Mouse (Mus musculus) hindbrain, embryonic 15.5 days (tissue): ENCODE data around the gene Mmrn2. TPM values are rescaled to one million over a fixed set of nuclear protein-coding genes. Genes with fewer than 3 reads are reported as not detected.
"Not testable (repeated sequence)": the region's sequence is repeated elsewhere in the genome, so short reads cannot be mapped to it uniquely, and the experiment has no call there.

Source experiments
- ATAC-seq: fragments of 200-750 bp; cut with Nextera tagmentation; 2 replicates; pipeline ENCODE4 v1.8.0; 2017; ENCODE audit warnings: low read depth, moderate number of reproducible peaks, moderate TSS enrichment; ENCODE audit not compliant: low FRiP score
- H3K27ac ChIP-seq: fragments of 300-500 bp; sonication (generic); replicated peaks from 2 replicates; pipeline ENCODE4 v1.5.1; 2015; ENCODE audit warnings: mild to moderate bottlenecking, inconsistent platforms
- H3K27me3 ChIP-seq: fragments of 300-500 bp; sonication (generic); 2 replicates; pipeline ENCODE4 v1.6.1; 2015; ENCODE audit warnings: control low read depth, inconsistent platforms
- H3K36me3 ChIP-seq: fragments of 300-500 bp; sonication (generic); 2 replicates; pipeline ENCODE4 v1.6.1; 2015; ENCODE audit warnings: control low read depth, inconsistent platforms
- H3K4me1 ChIP-seq: fragments of 300-500 bp; sonication (generic); replicated peaks from 2 replicates; pipeline ENCODE4 v1.6.1; 2015; ENCODE audit warnings: control low read depth, inconsistent platforms
- H3K4me2 ChIP-seq: fragments of 300-500 bp; sonication (generic); 2 replicates; pipeline ENCODE4 v1.6.1; 2015; ENCODE audit warnings: moderate library complexity, mild to moderate bottlenecking, inconsistent platforms
- H3K4me3 ChIP-seq: fragments of 300-500 bp; sonication (generic); 2 replicates; pipeline ENCODE4 v1.5.1; 2015; ENCODE audit warnings: mild to moderate bottlenecking, inconsistent platforms
- H3K9ac ChIP-seq: fragments of 300-500 bp; sonication (generic); 2 replicates; pipeline ENCODE4 v1.6.1; 2015; ENCODE audit warnings: inconsistent platforms
- H3K9me3 ChIP-seq: fragments of 300-500 bp; sonication (generic); 2 replicates; pipeline ENCODE4 v1.6.1; 2016; ENCODE audit warnings: control low read depth, inconsistent platforms
- WGBS: fragments of 180-500 bp; shearing (Covaris S2); methylation state at CpG from one replicate; pipeline ENCODE4 v1.1.7; 2015; 5-methylcytosine and 5-hydroxymethylcytosine counted together
- polyA plus RNA-seq: library from polyadenylated mRNA; unstranded; fragments of >200 nt; fragmentation: Nextera tagmentation; extraction: Ambion mirVana; gene quantifications from 2 replicates; pipeline ENCODE4 v1.2.1, GENCODE M21; 2015

The Mmrn2 gene
- polyA plus RNA-seq, 1 experiment from 2014 or later: 5.3 TPM

DNA sequence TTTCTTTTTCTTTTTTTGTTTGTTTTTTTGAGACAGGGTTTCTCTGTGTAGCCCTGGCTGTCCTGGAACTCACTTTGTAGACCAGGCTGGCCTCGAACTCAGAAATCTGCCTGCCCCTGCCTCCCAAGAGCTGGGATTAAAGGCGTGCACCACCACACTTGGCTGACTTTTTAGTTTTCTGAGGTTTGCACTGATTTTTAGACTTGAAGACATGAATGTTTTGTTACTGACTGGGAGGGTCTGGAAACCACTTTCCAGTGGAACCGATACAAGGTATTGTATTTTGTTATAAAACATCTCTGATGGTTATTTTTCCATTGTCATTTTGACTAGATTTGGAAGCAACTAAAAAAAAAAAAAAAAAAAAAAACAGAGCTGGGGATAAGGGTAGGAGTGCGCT, 41.7 kb downstream of the Mmrn2 start:
- not testable (repeated sequence) for H3K9ac ChIP-seq, H3K4me1 ChIP-seq, H3K9me3 ChIP-seq, H3K4me3 ChIP-seq, ATAC-seq, H3K27ac ChIP-seq, H3K4me2 ChIP-seq, H3K27me3 ChIP-seq
- peaks cover 35% of the 10 kb centered on the region for H3K36me3 ChIP-seq
- WGBS: 97% methylated on average over 4 of the region's 4 CpGs

DNA sequence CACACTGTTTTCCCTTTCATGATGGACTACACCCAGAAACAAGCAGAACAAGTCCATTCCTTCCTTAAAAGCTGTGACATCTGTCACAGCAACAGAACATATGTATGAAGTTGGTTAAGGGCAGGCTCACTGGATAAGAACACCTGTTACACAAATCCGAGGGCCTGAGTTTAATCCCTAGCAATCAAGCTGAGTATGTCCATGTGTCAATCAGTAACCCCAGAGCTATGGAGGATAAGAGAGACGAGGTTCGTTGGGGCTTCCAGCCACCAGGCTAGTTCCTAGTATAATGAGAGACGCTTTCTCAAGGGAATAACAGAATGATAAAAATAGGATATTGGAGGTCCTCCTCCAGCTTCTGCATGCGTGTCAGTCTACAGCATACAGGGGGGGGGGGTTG, 42.2 kb downstream of the Mmrn2 start:
- Histone ChIP-seq H3K9me3 (no peaks in the 10 kb centered on the region), H3K27ac (no peak overlapping the region), H3K27me3 (no peaks in the 10 kb centered on the region), H3K9ac (no peak overlapping the region), H3K4me3 (no peak overlapping the region), H3K36me3 (peaks cover 38% of the 10 kb centered on the region), H3K4me1 (no peaks in the 10 kb centered on the region), H3K4me2 (no peak overlapping the region)
- ATAC-seq: no peak
- 80% methylated on average over 5 of the region's 5 CpGs for WGBS

DNA sequence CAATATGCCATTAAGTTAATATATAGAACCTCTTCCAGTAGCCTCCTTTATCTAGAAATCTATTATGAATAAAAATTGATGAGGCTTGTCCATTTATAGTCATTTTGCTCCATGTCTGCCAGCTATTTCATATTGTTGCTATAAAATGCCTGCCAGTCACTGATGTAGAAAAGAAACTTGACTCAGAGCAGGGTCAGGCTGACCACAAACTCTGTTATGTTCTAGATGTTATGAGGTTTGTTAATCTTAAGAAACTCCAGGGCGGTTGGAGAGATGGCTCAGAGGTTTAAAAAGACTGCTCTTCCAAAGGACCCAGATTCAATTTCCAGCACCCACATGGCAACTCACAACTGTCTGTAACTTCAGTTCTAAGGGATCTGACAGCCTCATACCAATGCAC, 45.8 kb downstream of the Mmrn2 start:
- Histone ChIP-seq H3K27me3 (no peaks in the 10 kb centered on the region), H3K9ac (no peak overlapping the region), H3K36me3 (peaks cover 26% of the 10 kb centered on the region), H3K9me3 (no peaks in the 10 kb centered on the region), H3K4me1 (no peaks in the 10 kb centered on the region), H3K4me2 (no peak overlapping the region), H3K27ac (no peak overlapping the region), H3K4me3 (no peak overlapping the region)
- WGBS: 100% methylated on average over 1 of the region's 1 CpGs
- ATAC-seq: no peak

DNA sequence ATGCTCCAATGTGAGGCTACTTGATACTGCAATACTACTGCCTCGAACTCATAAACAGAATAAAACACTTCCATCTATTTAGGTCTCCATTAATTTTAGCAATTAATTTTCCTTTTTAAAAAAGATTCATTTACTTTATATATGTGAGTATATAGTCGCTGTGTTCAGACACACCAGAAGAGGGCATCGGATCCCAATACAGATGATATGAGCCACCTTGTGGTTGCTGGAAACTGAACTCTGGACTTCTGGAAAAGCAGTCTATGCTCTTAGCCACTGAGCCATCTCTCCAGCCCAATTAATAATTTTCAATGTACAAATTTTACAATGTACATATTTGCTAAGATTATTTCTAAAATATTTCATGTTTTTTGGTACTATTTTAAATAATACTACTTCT, 53.0 kb downstream of the Mmrn2 start:
- Histone ChIP-seq H3K27ac (no peak overlapping the region), H3K4me3 (no peak overlapping the region), H3K9me3 (no peaks in the 10 kb centered on the region), H3K27me3 (no peaks in the 10 kb centered on the region), H3K9ac (no peak overlapping the region), H3K4me2 (no peak overlapping the region), H3K36me3 (0 out of 2 replicates have a peak, but pooled peaks cover 4% of the 10 kb centered on the region), H3K4me1 (no peaks in the 10 kb centered on the region)
- ATAC-seq: no peak
- WGBS: 93% methylated on average over 3 of the region's 3 CpGs

DNA sequence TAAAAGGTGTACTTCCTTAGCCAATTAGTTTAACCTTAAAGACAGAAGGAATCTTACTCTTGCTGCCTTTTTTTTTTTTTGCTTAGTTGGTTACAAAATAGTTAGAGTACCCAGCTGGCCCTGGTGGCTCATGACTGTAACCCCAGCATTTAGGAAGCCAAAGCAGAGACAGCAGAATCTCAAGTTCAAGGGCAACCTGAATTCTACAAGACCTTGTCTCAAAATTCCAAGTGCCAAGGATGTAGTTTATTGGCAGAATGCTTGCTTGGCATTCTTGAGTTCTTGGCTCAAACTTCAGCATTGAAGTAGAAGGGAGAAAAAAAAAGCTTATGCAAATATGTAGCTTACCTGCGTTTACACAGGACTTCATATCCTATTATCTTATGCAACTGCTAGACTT, 53.8 kb downstream of the Mmrn2 start:
- H3K4me2 ChIP-seq: no peak overlapping the region
- H3K36me3 ChIP-seq: 0 out of 2 replicates have a peak, but pooled peaks cover 3% of the 10 kb centered on the region
- no peaks in the 10 kb centered on the region for H3K4me1 ChIP-seq
- WGBS: 87% methylated on average over 1 of the region's 1 CpGs
- no peaks in the 10 kb centered on the region for H3K27me3 ChIP-seq
- ATAC-seq: no peak
- H3K9ac ChIP-seq: no peak overlapping the region
- no peak overlapping the region for H3K27ac ChIP-seq
- no peak overlapping the region for H3K4me3 ChIP-seq
- no peaks in the 10 kb centered on the region for H3K9me3 ChIP-seq

DNA sequence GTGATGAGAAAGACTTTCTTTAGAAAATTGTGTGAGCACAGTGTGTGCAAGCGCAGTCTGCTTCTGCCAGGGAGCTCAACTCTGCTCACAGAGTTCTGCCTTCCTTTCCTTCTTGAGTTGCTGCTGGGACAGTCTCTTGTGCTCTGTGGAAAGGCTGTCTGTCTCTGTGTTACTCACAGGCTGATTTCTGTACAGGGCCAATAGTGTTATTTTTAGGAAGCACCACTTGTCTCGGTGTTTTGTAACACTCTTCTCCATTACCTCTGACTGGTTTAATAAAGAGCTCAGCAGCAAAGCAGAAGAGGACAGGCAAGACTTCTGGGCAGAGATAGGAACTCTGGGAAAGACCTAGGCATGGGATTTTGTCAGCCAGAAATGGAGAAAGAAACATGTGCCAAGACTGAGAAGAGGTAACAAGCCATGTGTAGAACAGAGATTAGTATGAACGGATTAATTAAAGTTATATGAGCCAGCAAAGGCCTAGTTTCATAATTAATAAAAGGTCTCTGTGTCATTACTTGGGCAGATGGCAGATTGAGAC, 65.3 kb downstream of the Mmrn2 start:
- no peak overlapping the region for H3K9ac ChIP-seq
- no peak overlapping the region for H3K27ac ChIP-seq
- no peak for ATAC-seq
- H3K4me1 ChIP-seq: no peaks in the 10 kb centered on the region
- no peaks in the 10 kb centered on the region for H3K27me3 ChIP-seq
- H3K4me3 ChIP-seq: no peak overlapping the region
- H3K9me3 ChIP-seq: no peaks in the 10 kb centered on the region
- 95% methylated on average over 3 of the region's 3 CpGs for WGBS
- H3K4me2 ChIP-seq: no peak overlapping the region
- peaks cover 5% of the 10 kb centered on the region; the same call in 1 of the 2 replicates for H3K36me3 ChIP-seq

DNA sequence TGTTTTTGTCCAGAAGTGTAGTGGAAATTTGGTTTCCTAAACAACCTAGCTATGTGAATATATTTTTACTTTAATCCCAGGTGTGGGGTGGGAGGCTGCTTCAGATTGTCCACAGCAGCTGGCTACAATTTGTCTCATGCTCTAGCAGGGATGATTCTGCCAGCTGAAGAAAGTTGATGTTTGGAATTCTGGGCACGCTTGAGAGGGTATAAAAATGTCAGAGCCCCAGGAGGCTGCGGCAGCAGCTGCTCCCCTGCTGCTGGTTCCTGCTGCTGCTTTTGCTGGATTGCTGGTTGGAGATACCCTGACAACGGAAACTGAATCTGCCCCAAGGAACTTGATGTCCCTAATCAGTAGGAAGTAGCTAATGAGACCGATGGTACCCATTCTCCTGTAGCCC, 67.3 kb downstream of the Mmrn2 start:
- H3K9me3 ChIP-seq: no peaks in the 10 kb centered on the region
- peaks cover 10% of the 10 kb centered on the region for H3K36me3 ChIP-seq
- ATAC-seq: no peak
- no peak overlapping the region for H3K4me2 ChIP-seq
- no peak overlapping the region for H3K27ac ChIP-seq
- H3K27me3 ChIP-seq: no peaks in the 10 kb centered on the region
- no peak overlapping the region for H3K4me3 ChIP-seq
- no peak overlapping the region for H3K9ac ChIP-seq
- no peaks in the 10 kb centered on the region for H3K4me1 ChIP-seq
- WGBS: 34% methylated on average over 4 of the region's 4 CpGs

DNA sequence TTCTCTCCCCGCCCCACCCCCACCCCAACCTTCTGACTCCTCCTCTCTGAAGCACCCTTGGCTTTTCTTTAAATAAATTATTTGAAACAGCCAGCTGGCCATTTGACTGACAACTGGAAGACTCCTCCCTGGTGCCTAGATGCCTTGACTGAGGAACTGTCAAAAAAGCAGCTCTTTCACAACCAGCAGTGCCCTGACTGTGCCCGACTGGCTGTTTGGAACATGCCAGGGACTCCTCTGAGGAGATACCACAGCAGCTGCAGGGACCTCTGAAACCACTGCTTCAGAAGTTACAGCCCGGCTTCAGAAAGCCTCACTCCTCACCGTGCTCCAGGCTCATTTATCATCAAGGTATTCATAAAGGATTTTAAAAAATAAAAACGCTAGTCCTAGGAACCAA, 69.1 kb downstream of the Mmrn2 start:
- Histone ChIP-seq H3K27ac (no peak overlapping the region), H3K9me3 (no peaks in the 10 kb centered on the region)
- ATAC-seq: no peak

DNA sequence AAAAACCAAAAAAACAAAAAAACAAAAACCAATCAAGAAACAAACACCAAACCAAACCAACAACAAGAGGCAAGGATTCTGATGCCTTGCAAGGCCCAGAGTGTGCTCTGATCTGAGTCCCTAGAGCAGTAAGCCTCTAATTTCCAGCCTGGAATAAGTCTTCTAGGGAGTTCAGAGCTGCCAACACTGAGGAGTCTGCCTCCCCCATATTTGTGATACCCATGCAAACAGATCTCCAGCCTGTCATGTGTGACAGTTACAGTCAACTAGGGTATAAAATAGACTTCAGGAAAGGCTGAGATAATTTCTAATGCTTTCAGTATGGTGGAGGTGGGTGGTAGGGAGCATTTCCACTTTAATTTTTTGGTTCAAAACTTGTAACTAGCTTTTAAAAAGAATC, 69.7 kb downstream of the Mmrn2 start:
- Histone ChIP-seq H3K36me3 (peaks cover 10% of the 10 kb centered on the region), H3K4me3 (no peak overlapping the region), H3K9me3 (no peaks in the 10 kb centered on the region), H3K9ac (no peak overlapping the region), H3K4me1 (no peaks in the 10 kb centered on the region), H3K27me3 (no peaks in the 10 kb centered on the region), H3K27ac (no peak overlapping the region), H3K4me2 (no peak overlapping the region)
- no peak for ATAC-seq

More for the DNA sequence above, 69.1 kb downstream of the Mmrn2 start:
- H3K4me1 ChIP-seq: no peaks in the 10 kb centered on the region
- no peak overlapping the region for H3K9ac ChIP-seq
- 68% methylated on average over 5 of the region's 5 CpGs for WGBS
- peaks cover 10% of the 10 kb centered on the region for H3K36me3 ChIP-seq
- no peaks in the 10 kb centered on the region for H3K27me3 ChIP-seq
- no peak overlapping the region for H3K4me2 ChIP-seq
- H3K4me3 ChIP-seq: no peak overlapping the region

DNA sequence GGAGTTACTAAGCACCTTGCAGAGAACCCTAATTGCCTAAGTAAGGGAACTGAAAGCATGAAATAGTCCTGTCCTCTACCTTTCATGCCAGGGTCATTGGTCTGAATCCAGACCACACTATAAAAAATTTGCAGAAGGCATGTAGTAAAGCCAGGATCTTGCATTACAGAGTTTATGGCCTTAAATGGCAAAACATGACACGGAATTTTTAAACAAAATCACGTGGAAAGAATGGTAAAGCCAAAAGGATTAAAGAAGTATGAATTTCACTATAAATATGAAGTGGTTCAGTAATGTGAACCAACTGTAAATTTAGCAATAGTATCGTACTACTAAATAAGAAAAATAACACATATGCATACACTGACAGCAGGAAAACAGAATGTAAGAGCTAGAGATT, 70.1 kb downstream of the Mmrn2 start:
- 96% methylated on average over 3 of the region's 3 CpGs for WGBS
- ATAC-seq: no peak
- no peaks in the 10 kb centered on the region for H3K27me3 ChIP-seq
- no peak overlapping the region for H3K4me2 ChIP-seq
- H3K4me3 ChIP-seq: no peak overlapping the region
- no peak overlapping the region for H3K9ac ChIP-seq
- H3K36me3 ChIP-seq: peaks cover 10% of the 10 kb centered on the region
- H3K9me3 ChIP-seq: no peaks in the 10 kb centered on the region
- H3K27ac ChIP-seq: no peak overlapping the region
- H3K4me1 ChIP-seq: no peaks in the 10 kb centered on the region

DNA sequence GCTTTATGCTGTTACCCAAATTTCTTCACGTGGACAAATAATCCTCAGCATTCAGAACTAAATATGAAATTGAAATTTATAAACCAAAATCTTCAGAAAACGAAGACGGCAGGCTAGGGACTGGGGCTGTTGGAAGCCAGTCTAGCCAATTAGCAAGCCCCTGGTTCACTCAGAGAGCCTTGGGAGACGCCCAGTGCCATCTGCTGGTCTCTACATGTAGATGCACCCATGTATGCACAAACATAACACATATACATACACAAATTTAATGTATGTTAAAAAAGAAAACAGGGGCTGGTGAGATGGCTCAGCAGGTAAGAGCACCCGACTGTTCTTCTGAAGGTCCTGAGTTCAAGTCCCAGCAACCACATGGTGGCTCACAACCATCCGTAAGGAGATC, 71.4 kb downstream of the Mmrn2 start:
- no peak overlapping the region for H3K9ac ChIP-seq
- H3K4me3 ChIP-seq: no peak overlapping the region
- H3K4me2 ChIP-seq: no peak overlapping the region
- no peak for ATAC-seq
- no peak overlapping the region for H3K27ac ChIP-seq
- H3K36me3 ChIP-seq: peaks cover 5% of the 10 kb centered on the region
- H3K9me3 ChIP-seq: no peaks in the 10 kb centered on the region
- no peaks in the 10 kb centered on the region for H3K4me1 ChIP-seq
- 96% methylated on average over 6 of the region's 6 CpGs for WGBS
- H3K27me3 ChIP-seq: no peaks in the 10 kb centered on the region

DNA sequence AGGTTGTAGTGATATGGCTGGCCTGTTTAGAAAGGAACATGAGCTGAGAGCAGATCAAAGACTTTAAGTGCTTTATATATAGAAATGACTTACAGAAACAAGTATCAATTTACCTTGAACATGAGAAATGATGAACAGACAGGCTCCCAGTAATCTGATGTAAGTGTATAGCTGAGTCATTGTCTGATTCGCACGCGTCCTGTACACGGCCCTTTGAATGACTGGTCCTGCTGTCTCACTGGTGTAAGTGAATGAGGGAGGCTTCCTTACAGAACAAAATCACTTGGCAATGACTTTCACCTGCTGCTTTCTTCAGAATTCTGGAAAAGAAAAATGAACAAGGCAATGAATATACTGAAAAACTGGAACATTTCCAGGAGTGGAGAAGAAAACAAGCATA, 72.4 kb downstream of the Mmrn2 start:
- no peaks in the 10 kb centered on the region for H3K4me1 ChIP-seq
- no peaks in the 10 kb centered on the region for H3K9me3 ChIP-seq
- H3K4me2 ChIP-seq: no peak overlapping the region
- no peak overlapping the region for H3K4me3 ChIP-seq
- ATAC-seq: no peak
- H3K36me3 ChIP-seq: peaks cover 5% of the 10 kb centered on the region
- H3K9ac ChIP-seq: no peak overlapping the region
- 63% methylated on average over 4 of the region's 4 CpGs for WGBS
- H3K27me3 ChIP-seq: no peaks in the 10 kb centered on the region
- no peak overlapping the region for H3K27ac ChIP-seq

DNA sequence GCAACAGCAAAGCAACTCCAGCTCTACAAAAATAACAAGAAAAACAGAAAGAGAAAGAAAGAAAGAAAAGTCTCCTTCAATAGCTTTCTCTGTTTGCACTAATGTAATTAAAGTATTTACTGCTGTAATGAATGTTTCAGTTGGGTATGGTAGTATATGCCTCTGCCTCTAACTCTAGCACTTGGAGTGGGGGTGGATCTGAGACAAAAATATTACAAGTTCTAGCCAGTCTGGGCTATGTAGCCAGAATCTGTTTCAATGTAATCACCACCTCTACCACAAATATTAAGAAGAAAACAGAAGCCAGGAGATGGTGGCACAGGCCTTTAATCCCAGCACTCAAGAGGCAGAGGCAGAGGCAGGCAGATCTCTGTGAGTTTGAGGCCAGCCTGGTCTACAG, 73.1 kb downstream of the Mmrn2 start:
- H3K27me3 ChIP-seq: no peaks in the 10 kb centered on the region
- no peak overlapping the region for H3K9ac ChIP-seq
- H3K4me2 ChIP-seq: no peak overlapping the region
- peaks cover 5% of the 10 kb centered on the region for H3K36me3 ChIP-seq
- no peaks in the 10 kb centered on the region for H3K9me3 ChIP-seq
- ATAC-seq: no peak
- H3K4me1 ChIP-seq: peaks cover 3% of the 10 kb centered on the region; the same call in 1 of the 2 replicates
- H3K27ac ChIP-seq: no peak overlapping the region
- no peak overlapping the region for H3K4me3 ChIP-seq
